Mouse (Mus musculus) lung, postnatal 0 days (tissue): ENCODE results near the gene Enah. TPM values are rescaled to one million over a fixed set of nuclear protein-coding genes. Genes with fewer than 3 reads are reported as not detected.

ENCODE experiments used
- ATAC-seq: fragments of 200-750 bp; cut with Nextera tagmentation; 2 replicates; pipeline ENCODE4 v1.8.0; 2017; ENCODE audit warnings: moderate library complexity
- DNase-seq: peaks from one replicate; pipeline ENCODE4 v3.0.0-alpha.2; 2016; ENCODE audit warnings: low spot score
- H3K27ac ChIP-seq: fragments of 300-500 bp; sonication (generic); 2 replicates; pipeline ENCODE4 v1.5.1; 2014; ENCODE audit warnings: antibody characterized with exemption, mild to moderate bottlenecking, low read length, mixed read lengths
- H3K27me3 ChIP-seq: fragments of 300-500 bp; sonication (generic); replicated peaks from 2 replicates; pipeline ENCODE4 v1.6.1; 2014; ENCODE audit warnings: low read length, mixed read lengths; ENCODE audit not compliant: insufficient read depth
- H3K36me3 ChIP-seq: fragments of 300-500 bp; sonication (generic); 2 replicates; pipeline ENCODE4 v1.6.1; 2014; ENCODE audit warnings: low read length, mixed read lengths; ENCODE audit not compliant: insufficient read depth
- H3K4me1 ChIP-seq: fragments of 300-500 bp; sonication (generic); 2 replicates; pipeline ENCODE4 v1.6.1; 2014; ENCODE audit warnings: antibody characterized with exemption, low read depth, low read length, mixed read lengths; ENCODE audit not compliant: insufficient read depth
- H3K4me2 ChIP-seq: fragments of 300-500 bp; sonication (generic); replicated peaks from 2 replicates; pipeline ENCODE4 v1.6.1; 2014; ENCODE audit warnings: low read depth, mild to moderate bottlenecking, low read length, moderate library complexity, mixed read lengths
- H3K4me3 ChIP-seq: fragments of 300-500 bp; sonication (generic); 2 replicates; pipeline ENCODE4 v1.5.1; 2014; ENCODE audit warnings: low read depth, low read length
- H3K9ac ChIP-seq: fragments of 300-500 bp; sonication (generic); replicated peaks from 2 replicates; pipeline ENCODE4 v1.6.1; 2014; ENCODE audit warnings: low read depth, mild to moderate bottlenecking
- H3K9me3 ChIP-seq: fragments of 300-500 bp; sonication (generic); 2 replicates; pipeline ENCODE4 v1.6.1; 2016; ENCODE audit warnings: low read length, mixed read lengths
- CTCF ChIP-seq: IDR thresholded peaks from 2 replicates; pipeline ENCODE4 v1.5.1; 2016; ENCODE audit warnings: antibody characterized with exemption, mild to moderate bottlenecking
- EP300 ChIP-seq: IDR thresholded peaks from 2 replicates; pipeline ENCODE4 v1.6.1; 2016; ENCODE audit warnings: antibody characterized with exemption, mild to moderate bottlenecking, control low read depth
- WGBS: fragments of 180-500 bp; shearing (Covaris S2); extraction: QIAGEN DNeasy Blood & Tissue Kit; methylation state at CpG from one replicate; pipeline ENCODE4 v1.1.7; 2014; 5-methylcytosine and 5-hydroxymethylcytosine counted together
- polyA plus RNA-seq: library from polyadenylated mRNA; unstranded; fragments of >200 nt; fragmentation: Nextera tagmentation; extraction: Ambion mirVana; gene quantifications from 2 replicates; pipeline ENCODE4 v1.2.1, GENCODE M21; 2015

The Enah gene
- polyA plus RNA-seq, 1 experiment from 2014 or later, result 8.9 TPM

- DNase-seq (peak; percentile 93), ATAC-seq (peak; percentile 88)
- Histone ChIP-seq H3K4me2 (no peak overlapping the region), H3K27ac (no peak overlapping the region), H3K4me3 (no peak overlapping the region), H3K4me1 (peaks cover 6% of the 10 kb centered on the region; the same call in 1 of the 2 replicates), H3K27me3 (no peaks in the 10 kb centered on the region), H3K9me3 (no peaks in the 10 kb centered on the region), H3K9ac (no peak overlapping the region), H3K36me3 (no peaks in the 10 kb centered on the region)
- no peak for TF ChIP-seq CTCF
- peak; percentile 74; the same call in 1 of the 2 replicates for TF ChIP-seq EP300
These were observed 44.9 kb downstream of the Enah start for GRCm38 (mm10) chr1:181974897-181975296.

- TF ChIP-seq CTCF (no peak), EP300 (no peak)
- 33% methylated on average over 1 of the region's 1 CpGs for WGBS
- Histone ChIP-seq H3K4me3 (no peak overlapping the region), H3K27ac (no peak overlapping the region), H3K4me2 (no peak overlapping the region), H3K9ac (no peak overlapping the region), H3K27me3 (no peaks in the 10 kb centered on the region), H3K9me3 (no peaks in the 10 kb centered on the region), H3K36me3 (no peaks in the 10 kb centered on the region), H3K4me1 (no peaks in the 10 kb centered on the region)
- DNase-seq (no peak), ATAC-seq (no peak)
These were observed 54.5 kb downstream of the Enah start for GRCm38 (mm10) chr1:181965277-181965676.

GRCm38 (mm10) chr1:181963827-181964226 lies 56.0 kb downstream of the Enah start:
- ATAC-seq, result no peak

GRCm38 (mm10) chr1:181963351-181963750 lies 56.4 kb downstream of the Enah start:
- H3K9me3 ChIP-seq, result no peaks in the 10 kb centered on the region
- no peaks in the 10 kb centered on the region for H3K36me3 ChIP-seq
- H3K4me2 ChIP-seq, result no peak overlapping the region
- H3K4me3 ChIP-seq, result no peak overlapping the region
- no peak overlapping the region for H3K27ac ChIP-seq
- DNase-seq (peak; percentile 55), ATAC-seq (peak; percentile 25; the same call in 1 of the 2 replicates)
- H3K4me1 ChIP-seq, result no peaks in the 10 kb centered on the region
- H3K9ac ChIP-seq, result no peak overlapping the region
- TF ChIP-seq CTCF (no peak), EP300 (no peak)
- WGBS, result 70% methylated on average over 4 of the region's 4 CpGs
- H3K27me3 ChIP-seq, result no peaks in the 10 kb centered on the region

More at GRCm38 (mm10) chr1:181963827-181964226, 56.0 kb downstream of the Enah start:
- H3K9ac ChIP-seq, result no peak overlapping the region
- no peaks in the 10 kb centered on the region for H3K9me3 ChIP-seq
- H3K27ac ChIP-seq, result no peak overlapping the region
- H3K4me3 ChIP-seq, result no peak overlapping the region
- H3K4me1 ChIP-seq, result no peaks in the 10 kb centered on the region
- TF ChIP-seq CTCF (no peak), EP300 (no peak)
- H3K4me2 ChIP-seq, result no peak overlapping the region
- no peaks in the 10 kb centered on the region for H3K27me3 ChIP-seq
- WGBS, result 71% methylated on average over 3 of the region's 3 CpGs
- no peaks in the 10 kb centered on the region for H3K36me3 ChIP-seq
- no peak for DNase-seq

- no peaks in the 10 kb centered on the region for H3K36me3 ChIP-seq
- no peaks in the 10 kb centered on the region for H3K27me3 ChIP-seq
- no peaks in the 10 kb centered on the region for H3K4me1 ChIP-seq
- no peak for ATAC-seq
- H3K27ac ChIP-seq, result no peak overlapping the region
- WGBS, result 76% methylated on average over 3 of the region's 3 CpGs
- TF ChIP-seq CTCF (no peak), EP300 (no peak)
- H3K9ac ChIP-seq, result no peak overlapping the region
- H3K4me2 ChIP-seq, result no peak overlapping the region
- no peak overlapping the region for H3K4me3 ChIP-seq
- no peaks in the 10 kb centered on the region for H3K9me3 ChIP-seq
- no peak for DNase-seq
These were observed 59.4 kb downstream of the Enah start for GRCm38 (mm10) chr1:181960383-181960782.

GRCm38 (mm10) chr1:181958392-181958791 lies 61.4 kb downstream of the Enah start:
- Histone ChIP-seq H3K4me2 (no peak overlapping the region), H3K4me1 (no peaks in the 10 kb centered on the region), H3K9me3 (no peaks in the 10 kb centered on the region), H3K4me3 (no peak overlapping the region), H3K9ac (no peak overlapping the region), H3K27me3 (no peaks in the 10 kb centered on the region), H3K27ac (no peak overlapping the region), H3K36me3 (no peaks in the 10 kb centered on the region)
- 83% methylated on average over 1 of the region's 1 CpGs for WGBS
- TF ChIP-seq CTCF (no peak), EP300 (no peak)
- DNase-seq (no peak), ATAC-seq (no peak)

- H3K9me3 ChIP-seq, result no peaks in the 10 kb centered on the region
- WGBS, result 94% methylated on average over 2 of the region's 2 CpGs
- H3K36me3 ChIP-seq, result no peaks in the 10 kb centered on the region
- TF ChIP-seq CTCF (no peak), EP300 (no peak)
- no peak overlapping the region for H3K9ac ChIP-seq
- no peaks in the 10 kb centered on the region for H3K27me3 ChIP-seq
- no peaks in the 10 kb centered on the region for H3K4me1 ChIP-seq
- no peak overlapping the region for H3K27ac ChIP-seq
- DNase-seq, result no peak
- H3K4me2 ChIP-seq, result no peak overlapping the region
- no peak overlapping the region for H3K4me3 ChIP-seq
- ATAC-seq, result no peak
These were observed 62.1 kb downstream of the Enah start for GRCm38 (mm10) chr1:181957736-181958135.
